Mouse (Mus musculus): ENCODE data around the gene Tmem14a.
"Not testable (repeated sequence)": the region's sequence is repeated elsewhere in the genome, so short reads cannot be mapped to it uniquely, and the experiment has no call there.

GRCm38 (mm10) chr1:21259981-21260380 is 41.6 kb downstream of the Tmem14a start:
- not testable (repeated sequence) for TF ChIP-seq GATA1 (IDR thresholded peaks at IDR 0.05; ENCODE audit: borderline replicate concordance, low read length); FLI1 (IDR thresholded peaks at IDR 0.05; ENCODE audit: low read length)
